Mouse (Mus musculus): ENCODE results near the gene Rmi1.

- TF ChIP-seq POLR2A (IDR thresholded peaks at IDR 0.05; ENCODE audit: low read depth, low read length) = no peak
- TF ChIP-seq CTCF (IDR thresholded peaks at IDR 0.05; ENCODE audit: borderline replicate concordance, insufficient read depth, low read length) = no peak
Measured at GRCm38 (mm10) chr13:58419266-58419665, 17.2 kb downstream of the Rmi1 start.
